Mouse (Mus musculus) neural tube, embryonic 10.5 days (tissue): ENCODE data around the gene Acly.
A peak's percentile ranks its signal among the peaks of the same experiment; 100 is the strongest.

Experiments used
- DNase-seq: peaks from one replicate; pipeline ENCODE4 v3.0.0-alpha.2; 2017; ENCODE audit warnings: low spot score; ENCODE audit errors: extremely low spot score

Gene Acly

DNA sequence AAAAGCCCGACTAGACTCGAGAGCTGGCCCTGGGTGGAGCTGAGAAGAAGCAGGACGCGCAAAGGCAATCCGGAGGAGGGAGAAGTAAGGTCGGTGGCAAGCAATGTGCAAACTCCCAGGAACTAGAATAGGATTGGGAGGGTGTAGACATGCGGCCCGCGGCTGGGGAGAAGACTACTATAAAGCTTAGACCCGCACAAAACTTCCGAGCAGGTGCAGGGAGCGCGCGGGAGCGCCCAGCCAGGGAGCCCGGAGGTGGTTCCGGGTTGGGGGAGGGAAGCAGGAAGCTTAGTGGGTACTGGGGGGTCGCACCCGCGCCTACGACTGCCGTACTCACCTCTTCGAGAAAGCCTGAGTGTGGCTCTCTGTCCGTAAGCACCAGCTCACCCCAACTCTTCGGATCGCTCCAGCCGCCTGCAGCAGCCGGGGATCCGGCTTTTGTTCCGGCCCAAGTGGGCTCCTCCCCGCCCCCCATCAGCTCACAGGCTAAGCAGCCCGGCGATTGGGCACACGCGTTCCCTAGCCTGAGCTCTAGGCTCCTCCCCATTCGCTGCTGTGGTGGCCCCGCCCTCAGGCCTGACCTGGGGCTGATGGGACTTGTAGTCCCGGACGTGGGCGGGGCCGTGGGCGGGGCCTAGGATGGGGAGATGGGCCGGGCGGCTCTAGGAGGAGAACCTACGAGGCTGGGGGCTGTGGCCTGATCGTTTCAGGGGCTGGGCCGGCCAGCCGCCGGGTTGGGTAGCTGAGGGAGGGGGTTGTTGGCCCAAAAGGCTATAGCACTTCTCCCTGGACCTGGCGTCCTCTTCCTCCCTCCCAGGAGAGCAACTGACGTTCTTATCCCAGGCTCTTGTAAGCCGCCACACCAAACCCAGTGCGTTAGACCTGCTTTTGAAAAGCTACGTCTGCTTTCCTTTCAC is at the start of gene Acly:
Acly (minus strand) TSS at position 543 of the 917 bp plus-strand sequence.
- DNase-seq, result peak; percentile 100

- no peak for DNase-seq
These were observed 48.5 kb upstream of the Acly start for GRCm38 (mm10) chr11:100576256-100576655.

- DNase-seq, result no peak
These were observed 47.7 kb upstream of the Acly start for GRCm38 (mm10) chr11:100575484-100575855.

DNA sequence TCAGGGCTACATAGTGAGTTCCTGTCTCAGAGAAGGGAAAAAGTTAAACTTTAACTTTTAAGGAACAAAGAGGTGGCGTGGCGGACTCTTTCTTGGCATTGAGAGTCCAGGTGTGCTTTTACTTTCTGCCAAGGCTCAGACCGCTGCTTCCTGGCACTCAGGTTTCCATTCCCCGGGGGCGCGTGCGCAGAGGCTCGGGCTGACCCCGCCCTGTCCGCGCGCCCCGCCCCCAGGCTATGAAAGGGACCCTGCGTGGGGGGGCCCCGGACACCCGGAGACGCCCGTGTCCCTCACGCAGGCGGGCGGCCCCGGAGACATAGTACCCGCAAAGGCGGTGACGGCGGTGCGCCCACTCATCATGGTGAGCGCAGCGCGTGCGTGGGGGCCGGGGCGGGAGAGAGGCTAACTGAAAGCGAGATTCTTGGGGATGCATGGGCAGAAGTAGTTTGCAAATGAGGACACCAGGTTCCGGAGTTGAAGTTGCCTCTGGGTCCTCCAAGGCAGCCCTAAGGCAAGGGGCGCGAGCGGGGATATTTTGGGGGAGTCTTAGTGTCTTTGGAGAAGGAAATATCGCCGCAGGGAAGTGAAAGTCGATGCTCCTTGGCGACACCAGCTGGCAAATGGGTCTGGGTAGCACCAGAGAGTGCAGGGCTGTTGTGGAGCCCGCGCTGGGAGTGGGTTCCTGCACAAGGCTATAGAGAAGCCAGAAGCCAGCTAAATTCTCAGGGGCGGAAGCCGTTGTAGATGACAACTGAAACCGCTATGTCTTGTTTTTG is 47.1 kb upstream of the Acly start, which contains the start of gene Cnp:
Cnp (plus strand) TSS at position 197 of the 776 bp plus-strand sequence.
- DNase-seq, result peak; percentile 59

GRCm38 (mm10) chr11:100574188-100574587 is 46.4 kb upstream of the Acly start:
- DNase-seq, result no peak

DNA sequence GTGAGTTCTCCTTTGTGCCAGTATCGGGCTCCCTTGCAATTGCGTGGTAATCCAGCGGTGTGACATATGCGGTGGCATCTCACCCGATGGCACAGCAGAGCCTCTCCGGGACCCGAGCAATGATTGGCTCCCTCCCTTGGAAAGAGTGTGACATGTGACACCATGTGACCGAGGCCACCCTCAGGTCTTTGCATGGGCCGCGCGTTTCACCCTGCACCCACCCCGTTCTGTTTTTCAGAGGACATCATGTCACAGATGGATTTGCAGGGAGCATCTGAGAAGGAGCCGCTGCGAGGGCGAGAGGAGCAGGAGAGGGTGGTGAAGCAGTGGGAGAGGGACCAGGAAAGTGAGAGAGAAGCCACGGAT is 43.4 kb upstream of the Acly start:
- no peak for DNase-seq

- DNase-seq, result peak; percentile 79
These were observed 42.8 kb upstream of the Acly start for GRCm38 (mm10) chr11:100570430-100571201.

- no peak for DNase-seq
These were observed 42.0 kb upstream of the Acly start for GRCm38 (mm10) chr11:100569789-100570188.

- DNase-seq, result no peak
These were observed 40.9 kb upstream of the Acly start for GRCm38 (mm10) chr11:100568692-100569091.

- no peak for DNase-seq
These were observed 40.0 kb upstream of the Acly start for GRCm38 (mm10) chr11:100567815-100568245.

DNA sequence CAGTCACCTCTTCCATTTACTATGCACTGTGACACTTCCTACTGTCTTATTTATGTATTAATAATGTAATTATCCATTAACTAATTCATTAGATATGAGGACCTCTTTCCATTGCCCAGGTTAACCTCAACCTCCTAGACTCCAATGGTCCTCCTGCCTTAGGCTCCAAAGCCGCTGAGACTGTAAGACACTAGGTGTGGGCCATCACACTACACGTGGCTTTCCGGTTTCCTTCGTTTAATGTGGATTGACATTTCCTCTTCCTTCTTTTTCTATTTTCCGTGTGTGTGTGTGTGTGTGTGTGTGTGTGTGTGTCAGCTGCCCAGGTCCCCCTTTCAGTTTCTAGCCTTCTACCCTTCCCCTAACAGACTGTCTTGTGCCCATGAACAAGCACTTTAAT is 39.4 kb upstream of the Acly start:
- no peak for DNase-seq

GRCm38 (mm10) chr11:100564703-100565102 is 36.9 kb upstream of the Acly start:
- no peak for DNase-seq

DNA sequence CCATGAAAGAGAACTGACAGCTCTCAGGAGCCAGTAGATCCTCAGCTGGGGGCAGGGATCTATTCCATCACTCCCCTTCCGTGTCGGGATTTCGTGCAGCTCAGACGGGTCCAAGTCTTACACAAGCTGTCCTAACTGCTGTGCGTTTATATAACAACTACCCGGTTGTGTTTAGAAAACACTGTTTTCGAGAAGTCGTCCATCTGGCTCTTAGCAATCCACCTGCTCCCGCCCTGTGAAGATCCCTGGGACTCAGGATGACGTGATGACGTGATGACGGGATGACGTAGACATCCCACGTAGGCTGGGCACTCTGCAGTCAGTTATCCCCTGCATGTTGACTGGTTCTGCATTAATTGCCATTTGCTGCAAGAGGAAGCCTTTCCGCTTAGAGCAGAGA is 36.5 kb upstream of the Acly start:
- no peak for DNase-seq

GRCm38 (mm10) chr11:100561748-100562147 is 33.9 kb upstream of the Acly start:
- DNase-seq, result no peak

- no peak for DNase-seq
These were observed 31.7 kb upstream of the Acly start for GRCm38 (mm10) chr11:100559476-100559875.

DNA sequence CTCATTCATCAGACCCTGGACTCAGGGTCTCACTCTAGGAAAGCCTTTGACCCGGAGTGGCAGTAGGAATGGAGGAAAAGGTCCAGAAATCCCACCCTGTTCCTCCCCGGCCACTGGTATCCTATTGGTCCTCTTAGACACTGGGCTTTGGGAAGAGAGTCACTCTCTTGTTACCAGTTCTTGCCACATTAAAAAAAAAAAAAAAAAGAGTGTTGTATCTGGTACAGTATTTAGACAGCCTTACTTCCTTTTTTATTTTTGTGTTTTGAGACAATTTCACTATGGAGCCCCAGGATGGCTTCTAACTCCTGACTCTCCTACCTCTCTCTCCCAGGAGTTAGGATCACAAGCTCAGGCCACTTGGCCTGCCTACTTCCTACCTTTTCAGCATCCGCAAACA is 29.8 kb upstream of the Acly start:
- no peak for DNase-seq

DNA sequence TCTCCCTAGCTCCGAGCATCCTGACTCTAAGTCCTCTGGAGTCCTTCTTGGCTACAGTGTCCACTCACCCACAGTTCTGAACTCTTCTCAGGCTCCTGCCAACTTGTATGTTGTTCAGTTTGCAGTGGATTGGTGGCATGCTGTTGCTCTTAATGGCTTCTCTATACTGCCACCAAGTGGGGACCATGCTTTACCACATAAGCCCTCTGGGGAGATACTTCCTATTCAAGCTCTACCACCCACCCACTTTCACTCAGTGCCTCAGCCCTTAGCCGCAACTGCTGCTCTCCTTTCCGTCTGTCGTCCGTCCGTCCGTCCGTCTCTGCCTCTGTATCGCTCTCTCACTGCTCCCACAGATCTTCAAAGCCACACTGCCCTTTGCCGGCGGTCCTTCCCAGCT is 27.8 kb upstream of the Acly start:
- DNase-seq, result peak; percentile 38

GRCm38 (mm10) chr11:100552842-100553241 is 25.0 kb upstream of the Acly start:
- no peak for DNase-seq

- no peak for DNase-seq
These were observed 22.3 kb upstream of the Acly start for GRCm38 (mm10) chr11:100550101-100550500.

- DNase-seq, result no peak
These were observed 21.7 kb upstream of the Acly start for GRCm38 (mm10) chr11:100549466-100549865.

GRCm38 (mm10) chr11:100548141-100548540 is 20.3 kb upstream of the Acly start:
- DNase-seq, result no peak

- no peak for DNase-seq
These were observed 19.2 kb upstream of the Acly start for GRCm38 (mm10) chr11:100546955-100547354.
